Mouse (Mus musculus): Measurements from ENCODE around the gene Cacna2d2. TPM values are rescaled to one million over a fixed set of nuclear protein-coding genes. Genes with fewer than 3 reads are reported as not detected.

Gene Cacna2d2
- 0.13 TPM for polyA plus RNA-seq (2017; shearing (Covaris generic))

DNA sequence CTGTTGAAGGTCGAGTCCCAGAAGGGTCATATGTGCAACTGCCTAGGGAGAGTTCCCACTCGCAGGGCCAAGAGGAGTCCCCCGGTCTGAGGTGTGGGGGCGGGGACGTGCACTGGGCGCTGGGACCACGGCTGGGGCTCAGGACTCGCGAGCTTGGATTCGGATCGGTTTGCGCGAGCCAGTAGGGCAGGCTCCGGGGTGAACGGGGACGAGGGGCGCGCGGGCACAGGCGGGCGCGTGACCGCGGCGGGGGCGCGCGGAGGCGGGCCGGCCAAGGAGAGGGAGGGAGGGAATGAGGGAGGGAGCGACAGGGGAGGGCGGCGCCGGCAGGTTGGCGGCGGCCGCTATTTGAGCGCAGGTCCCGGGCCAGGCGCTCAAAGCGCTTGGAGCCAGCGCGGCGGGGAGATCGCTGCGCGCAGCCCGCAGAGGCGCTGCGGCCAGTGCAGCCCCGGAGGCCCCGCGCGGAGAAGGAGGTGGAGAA lies at the start of gene Cacna2d2:
Gene Cacna2d2, plus strand, starts transcription at position 122 of the 481 bp plus-strand sequence.

DNA sequence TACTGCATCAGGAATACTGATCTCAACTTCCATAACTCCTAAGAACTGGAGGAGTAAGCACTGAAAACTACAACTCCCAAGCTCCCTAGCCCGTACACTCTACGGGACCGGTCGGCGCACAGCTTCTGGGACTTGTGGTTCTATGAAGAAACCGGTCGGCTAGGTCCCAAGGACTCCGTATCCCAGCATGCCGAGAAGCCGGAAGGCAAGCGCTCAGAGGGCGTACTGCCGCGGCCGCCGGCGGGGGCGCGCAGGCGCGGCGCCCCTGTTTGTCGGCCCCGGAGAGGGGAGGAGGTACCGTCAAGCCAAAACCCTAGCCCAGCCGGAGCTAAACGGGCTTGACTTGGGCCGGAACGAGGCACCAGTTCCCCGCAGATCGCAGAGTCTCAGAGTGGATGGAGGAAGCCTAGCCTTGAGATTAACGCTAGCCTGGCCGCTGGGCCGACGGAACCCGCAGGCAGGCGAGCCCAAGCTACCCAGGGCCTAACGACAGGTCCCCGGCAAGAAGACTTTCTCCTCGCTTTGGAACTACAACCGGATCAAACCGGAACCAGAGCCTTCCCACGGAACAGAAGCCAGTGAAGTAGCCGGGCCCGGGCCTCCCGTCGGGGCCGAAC lies 134.5 kb downstream of the Cacna2d2 start, which contains the start of gene Tmem115:
Gene Tmem115, plus strand, starts transcription at position 155 of the 617 bp plus-strand sequence.

DNA sequence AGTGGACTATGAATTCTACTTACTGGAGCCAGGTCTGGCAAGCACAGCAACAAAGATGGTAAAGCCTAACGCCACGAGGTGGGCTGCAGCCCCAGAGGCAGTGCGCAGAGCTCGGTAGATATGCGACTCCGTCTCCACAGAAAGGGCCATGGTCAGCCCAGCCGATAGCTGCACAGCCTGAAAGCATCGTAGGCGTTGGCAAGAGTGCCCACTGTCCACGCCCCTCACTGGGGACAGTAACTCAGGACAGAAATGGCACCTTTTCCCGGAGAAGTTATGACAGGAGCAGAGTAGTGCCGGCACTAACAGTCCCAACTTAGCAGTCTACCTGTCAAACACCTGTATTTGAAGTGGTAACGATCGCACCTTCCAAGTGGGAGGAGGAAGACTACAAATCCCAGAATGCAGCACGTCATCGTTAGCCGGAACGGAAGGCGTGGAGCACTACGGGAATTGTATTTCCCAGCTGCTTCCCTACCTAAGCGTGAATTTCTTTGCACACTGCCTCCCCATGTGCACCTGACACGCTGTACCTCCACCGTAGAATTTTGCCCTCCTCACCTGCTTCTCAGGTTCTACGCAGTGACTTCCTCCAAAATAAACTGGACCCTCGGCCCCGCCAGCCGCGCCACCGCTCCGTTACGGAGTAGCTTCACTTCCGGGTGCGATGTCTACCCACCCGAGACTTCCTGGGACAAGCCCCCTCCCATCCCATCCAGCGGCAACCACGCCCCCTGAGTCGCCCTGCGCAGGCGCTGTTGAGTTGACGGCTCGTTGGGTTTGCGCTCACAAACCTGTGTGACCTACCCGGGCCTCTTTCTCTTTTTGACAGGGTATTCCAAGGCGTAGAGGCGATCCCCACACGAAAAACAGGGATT lies 142.3 kb downstream of the Cacna2d2 start, which contains the start of the genes Cyb561d2 and Nprl2:
Gene Cyb561d2, minus strand, starts transcription at position 720 of the 878 bp plus-strand sequence.
Gene Nprl2, plus strand, starts transcription at position 753 of the 878 bp plus-strand sequence.

DNA sequence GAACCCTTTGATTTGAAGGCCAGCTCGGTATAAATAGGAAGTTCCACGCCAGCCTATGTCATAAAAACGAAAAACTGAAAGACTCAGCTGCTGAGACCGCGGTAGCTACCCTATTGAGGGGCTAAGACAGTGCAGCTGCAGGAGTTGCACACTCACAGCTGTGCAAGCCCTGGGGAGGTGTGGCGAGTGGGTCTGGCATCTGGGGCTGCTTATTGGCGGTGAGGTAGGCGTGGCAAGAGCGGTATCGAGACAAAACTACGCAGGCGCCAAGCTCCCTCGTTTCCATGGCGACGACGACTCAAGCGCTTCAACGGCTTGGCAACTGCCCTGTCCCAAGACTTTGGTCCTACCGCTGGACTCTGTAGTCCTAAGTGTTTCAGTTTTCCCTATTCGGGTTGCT lies 147.6 kb downstream of the Cacna2d2 start, which contains the start of gene Zmynd10:
Gene Zmynd10, plus strand, starts transcription at position 273 of the 400 bp plus-strand sequence.

DNA sequence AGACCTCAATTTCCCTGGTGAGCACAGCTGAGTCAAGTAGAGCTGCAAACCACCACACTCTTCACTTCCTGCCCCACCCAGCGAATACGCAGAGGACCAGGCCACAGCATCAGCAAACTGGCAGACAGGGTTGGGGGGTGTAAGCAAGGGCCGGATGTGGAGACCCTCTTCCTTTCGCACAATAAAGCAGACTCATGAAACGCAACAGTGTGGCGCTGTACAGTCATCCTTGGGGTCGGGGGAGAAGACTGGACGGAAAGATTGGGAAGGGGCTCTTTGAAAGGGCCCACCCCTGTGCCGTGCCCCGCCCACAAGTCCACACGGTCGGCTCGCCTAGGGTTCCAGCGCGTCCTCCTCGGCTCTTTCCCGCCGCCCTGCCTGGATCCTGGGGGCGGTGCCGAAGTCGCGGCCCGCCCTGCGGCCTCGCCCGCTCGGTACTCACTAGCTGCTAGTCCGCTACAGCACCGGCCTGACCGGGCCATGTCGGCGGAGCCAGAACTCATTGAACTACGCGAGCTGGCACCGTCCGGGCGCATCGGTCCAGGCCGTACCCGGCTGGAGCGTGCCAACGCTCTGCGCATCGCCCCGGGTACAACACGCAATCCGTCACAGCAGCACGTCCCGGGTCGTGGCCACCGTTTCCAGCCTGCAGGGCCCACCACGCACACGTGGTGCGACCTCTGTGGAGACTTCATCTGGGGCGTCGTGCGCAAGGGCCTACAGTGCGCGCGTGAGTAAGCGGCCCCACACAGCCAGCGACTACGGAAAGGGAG lies 151.9 kb downstream of the Cacna2d2 start, which contains the start of gene Rassf1:
Gene Rassf1, plus strand, starts transcription at position 439 of the 773 bp plus-strand sequence.

DNA sequence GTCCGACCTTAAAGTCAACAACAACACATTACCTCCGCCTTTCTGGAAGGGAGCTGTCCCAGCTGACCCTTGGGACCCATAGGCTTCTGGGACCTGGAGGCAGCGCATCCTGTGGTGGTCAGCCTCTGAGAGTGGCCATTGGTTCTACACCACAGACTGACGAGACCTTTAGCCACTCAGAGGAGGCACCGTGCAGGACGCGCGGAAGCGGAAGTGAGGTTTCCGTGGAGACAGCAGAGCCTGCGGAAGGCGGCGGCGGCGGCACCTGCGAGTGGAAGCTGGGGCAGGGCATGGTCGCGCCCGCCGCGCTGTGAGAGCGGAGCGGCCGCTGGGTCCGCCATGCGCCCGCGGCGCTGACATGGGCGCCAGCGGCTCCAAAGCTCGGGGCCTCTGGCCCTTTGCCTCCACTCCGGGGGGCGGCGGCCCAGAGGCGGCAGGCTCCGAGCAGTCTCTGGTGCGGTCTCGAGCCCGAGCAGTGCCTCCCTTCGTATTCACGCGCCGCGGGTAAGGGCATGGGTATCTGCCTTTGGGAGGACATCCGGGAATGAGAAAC lies 163.7 kb downstream of the Cacna2d2 start, which contains the start of gene Tusc2:
Gene Tusc2, plus strand, starts transcription at position 227 of the 553 bp plus-strand sequence.

DNA sequence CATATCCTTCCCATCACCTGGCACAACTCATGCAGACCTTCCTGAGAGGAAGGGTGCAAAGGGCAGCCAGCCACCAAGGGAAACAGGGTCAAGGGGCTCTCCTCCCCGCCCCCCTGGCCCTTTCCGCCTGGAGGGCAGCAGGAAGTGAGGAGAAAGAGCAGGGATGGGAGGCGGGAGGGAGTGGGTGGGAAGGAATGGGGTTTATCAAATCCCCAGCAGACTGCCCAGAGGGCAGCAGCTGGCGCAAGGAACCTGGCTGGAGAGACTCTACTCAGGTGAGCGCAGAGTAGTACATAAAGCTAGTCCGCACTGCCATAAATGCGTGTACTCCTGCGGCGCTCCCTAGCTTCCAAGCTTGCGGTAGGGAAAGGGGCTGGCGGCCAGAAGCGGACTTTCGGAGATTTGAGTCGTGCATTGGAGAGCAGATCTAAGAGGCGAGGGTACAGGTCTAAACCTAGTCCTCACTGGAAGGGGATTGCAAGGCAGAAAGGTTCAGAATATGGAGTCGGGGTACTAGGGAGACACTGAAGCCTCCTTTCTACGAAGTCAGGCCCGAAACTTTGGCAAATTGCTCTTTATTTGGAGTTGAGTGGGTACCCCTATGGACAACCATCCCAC lies 168.4 kb downstream of the Cacna2d2 start, which contains the start of gene Hyal2:
Gene Hyal2, plus strand, starts transcription at position 244 of the 618 bp plus-strand sequence.

DNA sequence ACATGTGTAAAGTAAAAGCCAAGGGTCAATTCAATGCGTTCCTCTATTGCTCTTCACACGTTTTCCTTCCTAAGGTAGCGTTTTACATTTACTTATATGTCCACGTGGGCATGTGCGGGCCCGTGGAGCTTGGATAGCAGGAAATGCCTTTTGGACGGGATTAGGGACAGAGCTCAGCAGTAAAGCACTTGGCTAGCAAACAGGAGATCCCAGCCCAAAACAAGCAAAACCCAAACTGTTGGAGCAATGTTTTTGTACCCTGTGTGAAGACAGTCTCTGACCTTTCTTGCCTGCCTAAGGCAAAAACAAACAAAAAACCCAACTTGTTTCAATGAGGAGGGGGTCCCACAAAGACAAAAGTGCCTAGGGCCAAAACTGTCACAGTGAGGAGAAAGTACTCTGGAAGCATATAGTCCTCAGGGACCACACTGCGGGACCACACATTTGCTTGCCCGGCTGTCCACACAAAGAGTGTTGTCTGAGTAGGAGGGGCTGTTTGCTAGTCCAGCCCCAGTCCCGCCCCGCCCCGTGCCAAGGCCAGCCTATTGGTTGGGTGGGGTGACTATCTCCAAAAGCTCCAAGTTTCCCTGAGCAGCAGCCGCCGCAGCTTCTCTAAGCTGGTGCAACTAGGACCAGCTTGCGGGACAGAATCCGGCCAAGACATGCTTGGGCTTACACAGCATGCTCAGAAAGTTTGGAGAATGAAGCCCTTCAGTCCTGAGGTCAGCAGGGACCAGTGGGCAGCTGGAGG lies 177.1 kb downstream of the Cacna2d2 start, which contains the start of gene Hyal1:
Gene Hyal1, plus strand, starts transcription at position 571 of the 751 bp plus-strand sequence.

DNA sequence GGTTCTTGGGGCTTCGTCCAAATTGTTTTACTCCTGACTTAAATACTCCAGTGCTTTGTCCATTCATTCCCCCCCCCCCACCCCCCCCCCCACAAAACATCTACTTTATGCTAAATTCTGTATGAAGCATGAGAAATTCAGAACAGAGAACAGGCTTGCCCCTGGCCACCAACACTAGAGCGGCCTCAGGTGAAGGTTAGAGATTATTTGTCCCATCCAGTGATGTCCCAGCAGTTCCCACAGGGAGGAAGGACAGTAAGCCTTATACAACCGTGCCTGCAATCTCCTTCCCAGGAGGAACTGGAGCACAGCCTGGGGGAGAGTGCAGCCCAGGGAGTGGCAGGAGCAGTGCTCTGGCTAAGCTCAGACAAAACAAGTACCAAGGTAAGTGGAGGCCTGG lies 179.2 kb downstream of the Cacna2d2 start, which contains the start of gene Naa80:
Gene Naa80, plus strand, starts transcription at position 301 of the 400 bp plus-strand sequence.

Other genes starting within 250 kb of the Cacna2d2 start
- 0.05 TPM for gene Dock3, start 167.7 kb upstream of the Cacna2d2 start, polyA plus RNA-seq (2017; shearing (Covaris generic))
- gene Mapkapk3, start 109.7 kb upstream of the Cacna2d2 start, polyA plus RNA-seq (2017; shearing (Covaris generic)): 107 TPM
- 150 TPM for gene Cish, start 103.6 kb upstream of the Cacna2d2 start, polyA plus RNA-seq (2017; shearing (Covaris generic))
- gene Hemk1, start 61.3 kb upstream of the Cacna2d2 start, polyA plus RNA-seq (2017; shearing (Covaris generic)): 10.6 TPM
- 0.56 TPM for gene 6430571L13Rik, start 59.0 kb upstream of the Cacna2d2 start, polyA plus RNA-seq (2017; shearing (Covaris generic))
- 67.0 TPM for gene Tmem115, start 134.3 kb downstream of the Cacna2d2 start, polyA plus RNA-seq (2017; shearing (Covaris generic))
- 25.0 TPM for gene Cyb561d2, start 142.6 kb downstream of the Cacna2d2 start, polyA plus RNA-seq (2017; shearing (Covaris generic))
- 57.8 TPM for gene Nprl2, start 142.6 kb downstream of the Cacna2d2 start, polyA plus RNA-seq (2017; shearing (Covaris generic))
- gene Zmynd10, start 147.7 kb downstream of the Cacna2d2 start, polyA plus RNA-seq (2017; shearing (Covaris generic)): 1.2 TPM
- 112 TPM for gene Rassf1, start 151.9 kb downstream of the Cacna2d2 start, polyA plus RNA-seq (2017; shearing (Covaris generic))
- 39.9 TPM for gene Tusc2, start 163.6 kb downstream of the Cacna2d2 start, polyA plus RNA-seq (2017; shearing (Covaris generic))
- 3.0 TPM for gene Hyal2, start 168.3 kb downstream of the Cacna2d2 start, polyA plus RNA-seq (2017; shearing (Covaris generic))
- 2.7 TPM for gene Hyal1, start 177.3 kb downstream of the Cacna2d2 start, polyA plus RNA-seq (2017; shearing (Covaris generic))
- gene Naa80, start 179.3 kb downstream of the Cacna2d2 start, polyA plus RNA-seq (2017; shearing (Covaris generic)): 9.8 TPM
- 1.5 TPM for gene Hyal3, start 181.2 kb downstream of the Cacna2d2 start, polyA plus RNA-seq (2017; shearing (Covaris generic))
- gene Ifrd2, start 188.0 kb downstream of the Cacna2d2 start, polyA plus RNA-seq (2017; shearing (Covaris generic)): 17.4 TPM
- gene Sema3b, start 209.6 kb downstream of the Cacna2d2 start, polyA plus RNA-seq (2017; shearing (Covaris generic)): 0.15 TPM
- gene Gnai2, start 235.8 kb downstream of the Cacna2d2 start, polyA plus RNA-seq (2017; shearing (Covaris generic)): 578 TPM